Mouse (Mus musculus): ENCODE measurements around the gene Mmd2.

- TF ChIP-seq CTCF (IDR thresholded peaks at IDR 0.05; ENCODE audit: low read depth): no peak
- no peak for TF ChIP-seq EP300 (IDR thresholded peaks at IDR 0.05; ENCODE audit: low read depth)
Measured at GRCm38 (mm10) chr5:142547066-142547465, 61.5 kb downstream of the Mmd2 start.

Measured in liver, embryonic 14.5 days (tissue).